Mouse (Mus musculus) MEL (cell line): ENCODE data around the gene Vsig10. TPM values are rescaled to one million over a fixed set of nuclear protein-coding genes. Genes with fewer than 3 reads are reported as not detected.

Source experiments
- DNase-seq: peaks from one replicate; pipeline ENCODE4 v3.0.0; 2011; ENCODE audit warnings: low read depth, low spot score
- H3K27ac ChIP-seq: 2 replicates; pipeline ENCODE4 v1.5.1; 2012; ENCODE audit warnings: low read depth, mild to moderate bottlenecking, control low read depth, low read length, moderate library complexity; ENCODE audit not compliant: control insufficient read depth
- H3K27me3 ChIP-seq, 2 experiments: fragments of 150-350 bp in 1 of 2; sonication (generic) in 1 of 2; 2 replicates each; pipeline ENCODE4 v1.6.1; 2012; ENCODE audit warnings: low read length in 2 of 2, mild to moderate bottlenecking in 2 of 2, improper control_type of control experiment in 1 of 2, moderate library complexity in 1 of 2; ENCODE audit not compliant: insufficient read depth in 2 of 2, control insufficient read depth in 1 of 2
- H3K36me3 ChIP-seq, 2 experiments: 2 replicates each; pipeline ENCODE4 v1.6.1; 2012 to 2014; ENCODE audit warnings: low read length in 2 of 2, improper control_type of control experiment in 1 of 2, inconsistent platforms in 1 of 2, mild to moderate bottlenecking in 1 of 2; ENCODE audit not compliant: insufficient read depth in 2 of 2, control insufficient read depth in 1 of 2
- H3K4me1 ChIP-seq, 2 experiments: fragments of 150-350 bp in 1 of 2; sonication (generic) in 1 of 2; 2 replicates each; pipeline ENCODE4 v1.6.1; 2012; ENCODE audit warnings: low read length in 2 of 2, improper control_type of control experiment in 1 of 2, mild to moderate bottlenecking in 1 of 2; ENCODE audit not compliant: insufficient read depth in 2 of 2, control insufficient read depth in 1 of 2
- H3K4me3 ChIP-seq, 2 experiments: fragments of 150-350 bp in 1 of 2; sonication (generic) in 1 of 2; 2 replicates each; pipeline ENCODE4 v1.5.1; 2012; ENCODE audit warnings: low read depth in 2 of 2, low read length in 2 of 2, mild to moderate bottlenecking in 2 of 2, moderate library complexity in 2 of 2, control low read depth in 1 of 2, improper control_type of control experiment in 1 of 2; ENCODE audit not compliant: control insufficient read depth in 1 of 2, insufficient read depth in 1 of 2
- H3K79me2 ChIP-seq: 2 replicates; pipeline ENCODE4 v1.6.1; 2012; ENCODE audit warnings: mild to moderate bottlenecking, low read length, moderate library complexity; ENCODE audit not compliant: control insufficient read depth, poor library complexity, insufficient read depth
- H3K9ac ChIP-seq: 2 replicates; pipeline ENCODE4 v1.6.1; 2012; ENCODE audit warnings: low read depth, mild to moderate bottlenecking, control low read depth, low read length, moderate library complexity; ENCODE audit not compliant: control insufficient read depth, poor library complexity, severe bottlenecking
- H3K9me3 ChIP-seq: fragments of 150-350 bp; sonication (generic); replicated peaks from 2 replicates; pipeline ENCODE4 v1.6.1; 2012; ENCODE audit warnings: mild to moderate bottlenecking, low read length, improper control_type of control experiment, moderate library complexity; ENCODE audit not compliant: insufficient read depth
- CHD1 ChIP-seq: IDR thresholded peaks from 2 replicates; pipeline ENCODE4 v1.6.1; 2012; ENCODE audit warnings: low read depth, mild to moderate bottlenecking, inconsistent platforms, low read length, improper control_type of control experiment
- CTCF ChIP-seq, 3 experiments: IDR thresholded peaks in 2 of 3; conservative IDR thresholded peaks in 1 of 3; 2 replicates each; pipeline ENCODE4 v1.5.1; 2011 to 2012; ENCODE audit warnings: low read length in 3 of 3, low read depth in 2 of 3, mild to moderate bottlenecking in 2 of 3, improper control_type of control experiment in 1 of 3, inconsistent platforms in 1 of 3, mixed read lengths in 1 of 3, moderate library complexity in 1 of 3; ENCODE audit not compliant: control insufficient read depth in 1 of 3, insufficient read depth in 1 of 3, poor library complexity in 1 of 3, severe bottlenecking in 1 of 3
- E2F4 ChIP-seq: IDR thresholded peaks from 2 replicates; pipeline ENCODE4 v1.6.1; 2011; ENCODE audit warnings: low read depth, low read length, improper control_type of control experiment, borderline replicate concordance
- ETS1 ChIP-seq: IDR thresholded peaks from 2 replicates; pipeline ENCODE4 v1.6.1; 2012; ENCODE audit warnings: low read depth, mild to moderate bottlenecking, inconsistent platforms, low read length, improper control_type of control experiment, moderate library complexity
- GABPA ChIP-seq: IDR thresholded peaks from 2 replicates; pipeline ENCODE4 v1.6.1; 2012; ENCODE audit warnings: low read depth, mild to moderate bottlenecking, inconsistent platforms, low read length, improper control_type of control experiment, moderate library complexity
- HCFC1 ChIP-seq: IDR thresholded peaks from 2 replicates; pipeline ENCODE4 v1.6.1; 2012; ENCODE audit warnings: low read depth, mild to moderate bottlenecking, inconsistent platforms, low read length, improper control_type of control experiment, moderate library complexity
- MAX ChIP-seq: IDR thresholded peaks from 2 replicates; pipeline ENCODE4 v1.6.1; 2011; ENCODE audit warnings: low read length, improper control_type of control experiment
- MXI1 ChIP-seq: IDR thresholded peaks from 2 replicates; pipeline ENCODE4 v1.6.1; 2011; ENCODE audit warnings: mild to moderate bottlenecking, low read depth, low read length, improper control_type of control experiment
- MYC ChIP-seq: IDR thresholded peaks from 2 replicates; pipeline ENCODE4 v1.6.1; 2011; ENCODE audit warnings: low read depth, mild to moderate bottlenecking, low read length, improper control_type of control experiment, moderate library complexity
- POLR2A ChIP-seq, 2 experiments: IDR thresholded peaks; 2 replicates each; pipeline ENCODE4 v1.6.1; 2011 to 2012; ENCODE audit warnings: low read length in 2 of 2, mild to moderate bottlenecking in 2 of 2, control low read depth in 1 of 2, improper control_type of control experiment in 1 of 2, low read depth in 1 of 2, moderate library complexity in 1 of 2; ENCODE audit not compliant: control insufficient read depth in 1 of 2, insufficient read depth in 1 of 2, poor library complexity in 1 of 2
- RAD21 ChIP-seq: IDR thresholded peaks from 2 replicates; pipeline ENCODE4 v1.6.1; 2011; ENCODE audit warnings: mild to moderate bottlenecking, low read depth, low read length, improper control_type of control experiment
- SIN3A ChIP-seq: IDR thresholded peaks from 2 replicates; pipeline ENCODE4 v1.6.1; 2012; ENCODE audit warnings: low read length, improper control_type of control experiment, inconsistent platforms
- SMC3 ChIP-seq: IDR thresholded peaks from 2 replicates; pipeline ENCODE4 v1.6.1; 2011; ENCODE audit warnings: low read depth, low read length, improper control_type of control experiment
- TCF12 ChIP-seq: IDR thresholded peaks from 2 replicates; pipeline ENCODE4 v1.6.1; 2014; ENCODE audit warnings: low read depth, mild to moderate bottlenecking, inconsistent platforms, low read length, improper control_type of control experiment, moderate library complexity
- UBTF ChIP-seq: IDR thresholded peaks from 2 replicates; pipeline ENCODE4 v1.6.1; 2012; ENCODE audit warnings: low read depth, mild to moderate bottlenecking, inconsistent platforms, low read length, improper control_type of control experiment, moderate library complexity, borderline replicate concordance; ENCODE audit not compliant: insufficient read depth
- USF1 ChIP-seq: IDR thresholded peaks from 2 replicates; pipeline ENCODE4 v1.6.1; 2014; ENCODE audit warnings: low read depth, mild to moderate bottlenecking, inconsistent platforms, low read length, improper control_type of control experiment, moderate library complexity
- USF2 ChIP-seq, 2 experiments: IDR thresholded peaks; 2 replicates each; pipeline ENCODE4 v1.6.1; 2011 to 2012; ENCODE audit warnings: improper control_type of control experiment in 2 of 2, low read length in 2 of 2, borderline replicate concordance in 1 of 2, inconsistent platforms in 1 of 2, low read depth in 1 of 2, mild to moderate bottlenecking in 1 of 2; ENCODE audit not compliant: insufficient read depth in 1 of 2
- ZC3H11A ChIP-seq: IDR thresholded peaks from 2 replicates; pipeline ENCODE4 v1.6.1; 2012; ENCODE audit warnings: low read depth, mild to moderate bottlenecking, inconsistent platforms, low read length, improper control_type of control experiment
- ZKSCAN1 ChIP-seq: IDR thresholded peaks from 2 replicates; pipeline ENCODE4 v1.6.1; 2012; ENCODE audit warnings: low read depth, mild to moderate bottlenecking, inconsistent platforms, low read length, improper control_type of control experiment, moderate library complexity
- polyA plus RNA-seq, 2 experiments: library from polyadenylated mRNA; stranded (reverse) in 1 of 2; unstranded in 1 of 2; fragments of >175 nt in 1 of 2; fragments of >200 nt in 1 of 2; gene quantifications; 2 replicates each; pipeline versions ENCODE4 v1.2.1 to v1.2.4; 2012; ENCODE audit warnings: low replicate concordance in 2 of 2, low read depth in 1 of 2; ENCODE audit not compliant: insufficient read length in 2 of 2, insufficient read depth in 1 of 2, missing spikeins in 1 of 2
- total RNA-seq: library from RNA; depleted of rRNA; stranded (reverse); fragments of 300-350 nt; gene quantifications from 2 replicates; pipeline ENCODE4 v1.2.3, GENCODE M21; 2012

Vsig10 gene
- total and polyA plus RNA-seq, 3 experiments = 5.3 to 8.9 TPM; not detected in 1

DNA sequence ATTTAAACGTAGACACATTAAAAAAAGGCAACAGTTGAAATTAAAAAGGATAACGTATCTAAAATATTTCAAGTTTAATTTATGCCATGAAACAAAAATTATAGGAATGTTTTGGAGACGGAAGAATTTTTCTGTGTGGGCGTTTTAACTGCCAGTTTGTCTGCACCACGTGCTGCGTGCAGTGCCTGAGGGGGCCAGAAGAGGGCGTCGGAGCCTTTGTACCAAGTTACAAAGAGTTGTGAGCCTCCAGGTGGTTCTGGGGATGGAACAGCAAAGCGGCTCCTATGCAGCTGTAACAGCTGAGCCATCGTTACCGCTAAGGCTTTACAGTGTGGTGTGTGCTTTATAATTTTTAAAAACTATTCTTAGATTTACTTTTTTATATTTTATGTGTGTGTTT lies 39.8 kb downstream of the Vsig10 start:
- Histone ChIP-seq H3K36me3 (peaks cover 0 to 38% of the 10 kb centered on the region in 2 experiments; a peak in 2 of 4 replicates), H3K4me3 (peak overlapping the region in 1 of 2 experiments; percentile 95; a peak in 2 of 4 replicates), H3K79me2 (peaks cover 9% of the 10 kb centered on the region), H3K9ac (peak overlapping the region; percentile 95; the same call in 1 of the 2 replicates), H3K9me3 (no peaks in the 10 kb centered on the region), H3K27ac (no peak overlapping the region), H3K4me1 (peaks cover 17 to 44% of the 10 kb centered on the region in 2 experiments), H3K27me3 (no peaks in the 10 kb centered on the region)
- no peak for TF ChIP-seq UBTF
- no peak for TF ChIP-seq CHD1
- TF ChIP-seq GABPA = no peak
- TF ChIP-seq SIN3A = peak; percentile 66
- no peak for TF ChIP-seq ZC3H11A
- TF ChIP-seq MXI1 = peak; percentile 97
- no peak for TF ChIP-seq E2F4
- peak; percentile 93 for TF ChIP-seq MYC
- peak; percentile 45; the same call in 1 of the 2 replicates for TF ChIP-seq HCFC1
- peak; percentile 73 to 81 (median 77) for TF ChIP-seq CTCF (IDR thresholded peaks at IDR 0.05 in 2 of 3, conservative IDR thresholded peaks at IDR 0.05 in 1 of 3; ENCODE audit: control insufficient read depth in 1 of 3, insufficient read depth in 1 of 3, low read depth in 2 of 3, low read length in 3 of 3, poor library complexity in 1 of 3, severe bottlenecking in 1 of 3)
- TF ChIP-seq USF2 (IDR thresholded peaks at IDR 0.05; ENCODE audit: borderline replicate concordance in 1 of 2, insufficient read depth in 1 of 2, low read depth in 1 of 2, low read length in 2 of 2) = peak in 1 of 2 experiments; percentile 60; a peak in 1 of 4 replicates
- peak; percentile 93 for TF ChIP-seq USF1
- peak; percentile 90 for TF ChIP-seq MAX
- TF ChIP-seq SMC3 = peak; percentile 52
- TF ChIP-seq RAD21 = peak; percentile 37
- TF ChIP-seq ETS1 = peak; percentile 53
- TF ChIP-seq TCF12 = 0 out of 2 replicates have a peak, but pooled peaks have one; percentile 13
- no peak for TF ChIP-seq POLR2A (IDR thresholded peaks at IDR 0.05; ENCODE audit: control insufficient read depth in 1 of 2, insufficient read depth in 1 of 2, low read depth in 1 of 2, low read length in 2 of 2, poor library complexity in 1 of 2)
- DNase-seq = peak; percentile 85

GRCm38 (mm10) chr5:117359497-117360227 lies 40.8 kb downstream of the Vsig10 start:
- H3K36me3 ChIP-seq = peaks cover 0 to 33% of the 10 kb centered on the region in 2 experiments; a peak in 3 of 4 replicates
- no peaks in the 10 kb centered on the region for H3K27me3 ChIP-seq
- peak overlapping the region; percentile 57 for H3K27ac ChIP-seq
- no peaks in the 10 kb centered on the region for H3K9me3 ChIP-seq
- H3K9ac ChIP-seq = no peak overlapping the region
- no peak for TF ChIP-seq CTCF (IDR thresholded peaks at IDR 0.05 in 2 of 3, conservative IDR thresholded peaks at IDR 0.05 in 1 of 3; ENCODE audit: control insufficient read depth in 1 of 3, insufficient read depth in 1 of 3, low read depth in 2 of 3, low read length in 3 of 3, poor library complexity in 1 of 3, severe bottlenecking in 1 of 3)
- TF ChIP-seq HCFC1 = no peak
- TF ChIP-seq POLR2A (IDR thresholded peaks at IDR 0.05; ENCODE audit: control insufficient read depth in 1 of 2, insufficient read depth in 1 of 2, low read depth in 1 of 2, low read length in 2 of 2, poor library complexity in 1 of 2) = no peak
- no peak for TF ChIP-seq ZKSCAN1
- H3K4me3 ChIP-seq = no peak overlapping the region
- peaks cover 9% of the 10 kb centered on the region for H3K79me2 ChIP-seq
- peaks cover 17 to 40% of the 10 kb centered on the region in 2 experiments for H3K4me1 ChIP-seq
- no peak for DNase-seq
